Mouse (Mus musculus): ENCODE results near the gene Tnni3k.

DNA sequence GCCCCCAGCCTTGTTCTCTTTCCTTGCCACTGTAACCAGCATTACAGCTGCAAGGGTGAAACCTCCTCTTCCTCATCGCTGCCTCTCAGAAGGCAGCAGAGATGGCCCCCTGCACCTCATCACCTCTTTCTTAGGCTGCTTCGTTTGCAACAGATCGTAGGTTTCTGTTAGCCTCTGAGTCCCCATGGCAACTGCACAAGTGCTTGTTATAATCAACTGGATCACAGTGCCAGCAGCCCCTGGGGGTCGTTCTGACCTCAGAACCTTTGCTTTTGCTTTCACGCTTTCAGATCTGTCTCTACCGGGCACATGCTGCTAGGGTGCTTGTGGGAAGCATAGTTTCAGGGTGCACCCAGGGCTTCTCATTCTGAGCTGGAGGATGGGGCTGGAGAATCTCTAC, 201.9 kb downstream of the Tnni3k start:
- TF ChIP-seq CTCF (IDR thresholded peaks at IDR 0.05; ENCODE audit: extremely low read depth, insufficient read depth, insufficient read length, insufficient replicate concordance) = no peak
- TF ChIP-seq POLR2A (IDR thresholded peaks at IDR 0.05; ENCODE audit: low read depth, low read length) = no peak

Data from spleen, adult 2 months (tissue).